Mouse (Mus musculus) MEL (cell line): Measurements from ENCODE around the gene Wfdc3. TPM values are rescaled to one million over a fixed set of nuclear protein-coding genes. Genes with fewer than 3 reads are reported as not detected.

Source experiments
- DNase-seq: peaks from one replicate; pipeline ENCODE4 v3.0.0; 2011; ENCODE audit warnings: low read depth, low spot score
- H3K27ac ChIP-seq: 2 replicates; pipeline ENCODE4 v1.5.1; 2012; ENCODE audit warnings: low read depth, mild to moderate bottlenecking, control low read depth, low read length, moderate library complexity; ENCODE audit not compliant: control insufficient read depth
- H3K27me3 ChIP-seq, 2 experiments: fragments of 150-350 bp in 1 of 2; sonication (generic) in 1 of 2; 2 replicates each; pipeline ENCODE4 v1.6.1; 2012; ENCODE audit warnings: low read length in 2 of 2, mild to moderate bottlenecking in 2 of 2, improper control_type of control experiment in 1 of 2, moderate library complexity in 1 of 2; ENCODE audit not compliant: insufficient read depth in 2 of 2, control insufficient read depth in 1 of 2
- H3K36me3 ChIP-seq, 2 experiments: 2 replicates each; pipeline ENCODE4 v1.6.1; 2012 to 2014; ENCODE audit warnings: low read length in 2 of 2, improper control_type of control experiment in 1 of 2, inconsistent platforms in 1 of 2, mild to moderate bottlenecking in 1 of 2; ENCODE audit not compliant: insufficient read depth in 2 of 2, control insufficient read depth in 1 of 2
- H3K4me1 ChIP-seq, 2 experiments: fragments of 150-350 bp in 1 of 2; sonication (generic) in 1 of 2; 2 replicates each; pipeline ENCODE4 v1.6.1; 2012; ENCODE audit warnings: low read length in 2 of 2, improper control_type of control experiment in 1 of 2, mild to moderate bottlenecking in 1 of 2; ENCODE audit not compliant: insufficient read depth in 2 of 2, control insufficient read depth in 1 of 2
- H3K4me3 ChIP-seq, 2 experiments: fragments of 150-350 bp in 1 of 2; sonication (generic) in 1 of 2; 2 replicates each; pipeline ENCODE4 v1.5.1; 2012; ENCODE audit warnings: low read depth in 2 of 2, low read length in 2 of 2, mild to moderate bottlenecking in 2 of 2, moderate library complexity in 2 of 2, control low read depth in 1 of 2, improper control_type of control experiment in 1 of 2; ENCODE audit not compliant: control insufficient read depth in 1 of 2, insufficient read depth in 1 of 2
- H3K79me2 ChIP-seq: 2 replicates; pipeline ENCODE4 v1.6.1; 2012; ENCODE audit warnings: mild to moderate bottlenecking, low read length, moderate library complexity; ENCODE audit not compliant: control insufficient read depth, poor library complexity, insufficient read depth
- H3K9ac ChIP-seq: 2 replicates; pipeline ENCODE4 v1.6.1; 2012; ENCODE audit warnings: low read depth, mild to moderate bottlenecking, control low read depth, low read length, moderate library complexity; ENCODE audit not compliant: control insufficient read depth, poor library complexity, severe bottlenecking
- H3K9me3 ChIP-seq: fragments of 150-350 bp; sonication (generic); replicated peaks from 2 replicates; pipeline ENCODE4 v1.6.1; 2012; ENCODE audit warnings: mild to moderate bottlenecking, low read length, improper control_type of control experiment, moderate library complexity; ENCODE audit not compliant: insufficient read depth
- BHLHE40 ChIP-seq: IDR thresholded peaks from 2 replicates; pipeline ENCODE4 v1.6.1; 2012; ENCODE audit warnings: low read depth, mild to moderate bottlenecking, inconsistent platforms, low read length, improper control_type of control experiment, borderline replicate concordance
- CTCF ChIP-seq, 3 experiments: IDR thresholded peaks in 2 of 3; conservative IDR thresholded peaks in 1 of 3; 2 replicates each; pipeline ENCODE4 v1.5.1; 2011 to 2012; ENCODE audit warnings: low read length in 3 of 3, low read depth in 2 of 3, mild to moderate bottlenecking in 2 of 3, improper control_type of control experiment in 1 of 3, inconsistent platforms in 1 of 3, mixed read lengths in 1 of 3, moderate library complexity in 1 of 3; ENCODE audit not compliant: control insufficient read depth in 1 of 3, insufficient read depth in 1 of 3, poor library complexity in 1 of 3, severe bottlenecking in 1 of 3
- E2F4 ChIP-seq: IDR thresholded peaks from 2 replicates; pipeline ENCODE4 v1.6.1; 2011; ENCODE audit warnings: low read depth, low read length, improper control_type of control experiment, borderline replicate concordance
- EP300 ChIP-seq, 2 experiments: IDR thresholded peaks; 2 replicates each; pipeline ENCODE4 v1.6.1; 2011; ENCODE audit warnings: improper control_type of control experiment in 2 of 2, low read length in 2 of 2, low read depth in 1 of 2, mild to moderate bottlenecking in 1 of 2
- GABPA ChIP-seq: IDR thresholded peaks from 2 replicates; pipeline ENCODE4 v1.6.1; 2012; ENCODE audit warnings: low read depth, mild to moderate bottlenecking, inconsistent platforms, low read length, improper control_type of control experiment, moderate library complexity
- JUND ChIP-seq: IDR thresholded peaks from 2 replicates; pipeline ENCODE4 v1.6.1; 2011; ENCODE audit warnings: low read depth, mild to moderate bottlenecking, improper control_type of control experiment, low read length
- MAFK ChIP-seq: IDR thresholded peaks from 2 replicates; pipeline ENCODE4 v1.6.1; 2011; ENCODE audit warnings: low read depth, mild to moderate bottlenecking, low read length, improper control_type of control experiment, borderline replicate concordance
- MYB ChIP-seq: IDR thresholded peaks from 2 replicates; pipeline ENCODE4 v1.6.1; 2011; ENCODE audit warnings: mild to moderate bottlenecking, low read depth, low read length, improper control_type of control experiment
- RAD21 ChIP-seq: IDR thresholded peaks from 2 replicates; pipeline ENCODE4 v1.6.1; 2011; ENCODE audit warnings: mild to moderate bottlenecking, low read depth, low read length, improper control_type of control experiment
- RCOR1 ChIP-seq: IDR thresholded peaks from 2 replicates; pipeline ENCODE4 v1.6.1; 2012; ENCODE audit warnings: low read depth, mild to moderate bottlenecking, inconsistent platforms, low read length, improper control_type of control experiment
- TBP ChIP-seq: IDR thresholded peaks from 2 replicates; pipeline ENCODE4 v1.8.0; 2011; ENCODE audit warnings: low read depth, low read length, improper control_type of control experiment
- TCF12 ChIP-seq: IDR thresholded peaks from 2 replicates; pipeline ENCODE4 v1.6.1; 2014; ENCODE audit warnings: low read depth, mild to moderate bottlenecking, inconsistent platforms, low read length, improper control_type of control experiment, moderate library complexity
- USF1 ChIP-seq: IDR thresholded peaks from 2 replicates; pipeline ENCODE4 v1.6.1; 2014; ENCODE audit warnings: low read depth, mild to moderate bottlenecking, inconsistent platforms, low read length, improper control_type of control experiment, moderate library complexity
- ZKSCAN1 ChIP-seq: IDR thresholded peaks from 2 replicates; pipeline ENCODE4 v1.6.1; 2012; ENCODE audit warnings: low read depth, mild to moderate bottlenecking, inconsistent platforms, low read length, improper control_type of control experiment, moderate library complexity
- ZMIZ1 ChIP-seq: IDR thresholded peaks from 2 replicates; pipeline ENCODE4 v1.6.1; 2012; ENCODE audit warnings: low read depth, mild to moderate bottlenecking, inconsistent platforms, low read length, improper control_type of control experiment, moderate library complexity
- polyA plus RNA-seq, 2 experiments: library from polyadenylated mRNA; stranded (reverse) in 1 of 2; unstranded in 1 of 2; fragments of >175 nt in 1 of 2; fragments of >200 nt in 1 of 2; gene quantifications; 2 replicates each; pipeline versions ENCODE4 v1.2.1 to v1.2.4; 2012; ENCODE audit warnings: low replicate concordance in 2 of 2, low read depth in 1 of 2; ENCODE audit not compliant: insufficient read length in 2 of 2, insufficient read depth in 1 of 2, missing spikeins in 1 of 2
- total RNA-seq: library from RNA; depleted of rRNA; stranded (reverse); fragments of 300-350 nt; gene quantifications from 2 replicates; pipeline ENCODE4 v1.2.3, GENCODE M21; 2012

Wfdc3 gene
- total and polyA plus RNA-seq, 3 experiments: 0.31 to 0.40 TPM; not detected in 1

DNA sequence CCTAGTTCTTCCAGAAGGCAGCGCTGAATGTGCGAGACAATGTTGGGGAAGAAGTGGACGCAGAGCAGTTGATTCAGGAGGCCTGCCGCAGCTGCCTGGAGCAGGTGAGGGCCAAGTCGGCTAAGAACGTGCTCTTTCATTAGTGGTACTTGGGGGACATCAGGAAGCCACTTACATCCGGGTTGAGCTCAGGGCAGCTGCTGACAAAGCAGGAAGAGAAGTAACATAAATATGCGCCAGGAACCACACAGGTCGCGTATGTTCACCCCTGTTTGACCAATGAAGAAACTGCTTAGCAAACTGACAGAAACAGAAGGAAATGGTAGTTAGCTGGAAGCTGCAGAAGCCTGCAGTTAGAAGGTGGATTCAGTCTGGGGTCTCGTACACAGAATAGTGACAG lies 8.4 kb upstream of the Wfdc3 start:
- H3K4me3 ChIP-seq: no peak overlapping the region
- no peaks in the 10 kb centered on the region for H3K4me1 ChIP-seq
- H3K27ac ChIP-seq: no peak overlapping the region
- TF ChIP-seq EP300 (IDR thresholded peaks at IDR 0.05; ENCODE audit: low read depth in 1 of 2, low read length in 2 of 2): no peak
- TF ChIP-seq JUND: no peak
- no peak for TF ChIP-seq BHLHE40
- TF ChIP-seq TCF12: no peak
- no peak for TF ChIP-seq MYB
- no peak for TF ChIP-seq GABPA
- no peak for TF ChIP-seq CTCF (IDR thresholded peaks at IDR 0.05 in 2 of 3, conservative IDR thresholded peaks at IDR 0.05 in 1 of 3; ENCODE audit: control insufficient read depth in 1 of 3, insufficient read depth in 1 of 3, low read depth in 2 of 3, low read length in 3 of 3, poor library complexity in 1 of 3, severe bottlenecking in 1 of 3)
- TF ChIP-seq ZMIZ1: no peak
- TF ChIP-seq TBP: no peak
- TF ChIP-seq RCOR1: no peak
- peaks cover 2% of the 10 kb centered on the region; the same call in 1 of the 2 replicates for H3K79me2 ChIP-seq
- H3K27me3 ChIP-seq: no peaks in the 10 kb centered on the region
- H3K9me3 ChIP-seq: no peaks in the 10 kb centered on the region
- H3K9ac ChIP-seq: no peak overlapping the region
- no peak for DNase-seq
- peaks cover 0 to 30% of the 10 kb centered on the region in 2 experiments; a peak in 2 of 4 replicates for H3K36me3 ChIP-seq

DNA sequence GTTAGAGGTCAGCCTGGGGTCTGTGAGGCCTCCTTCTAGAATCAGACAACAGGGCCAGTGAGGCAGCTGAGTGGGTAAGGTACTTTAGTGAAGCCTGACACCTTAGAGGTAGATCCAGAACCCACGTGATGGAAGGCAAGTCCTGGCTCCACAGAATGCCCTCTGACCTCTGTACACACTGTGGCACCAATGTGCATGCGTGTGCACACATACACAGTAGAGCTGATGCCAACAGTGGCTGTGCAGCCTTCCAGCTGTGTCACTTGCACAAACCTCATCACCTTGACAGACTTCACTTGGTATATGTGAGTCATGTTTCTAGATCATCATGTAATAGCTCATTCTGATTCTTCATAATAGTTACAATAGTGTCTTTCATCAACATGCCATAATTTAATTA lies 6.7 kb upstream of the Wfdc3 start:
- no peak for DNase-seq
- no peaks in the 10 kb centered on the region for H3K4me1 ChIP-seq
- peaks cover 5% of the 10 kb centered on the region; the same call in 1 of the 2 replicates for H3K79me2 ChIP-seq
- H3K4me3 ChIP-seq: no peak overlapping the region
- no peak overlapping the region for H3K27ac ChIP-seq
- no peaks in the 10 kb centered on the region for H3K27me3 ChIP-seq
- peaks cover 0 to 31% of the 10 kb centered on the region in 2 experiments; a peak in 2 of 4 replicates for H3K36me3 ChIP-seq
- TF ChIP-seq RAD21 (no peak), EP300 (IDR thresholded peaks at IDR 0.05; ENCODE audit: low read depth in 1 of 2, low read length in 2 of 2) (no peak), USF1 (no peak), MAFK (no peak), ZKSCAN1 (no peak)
- H3K9ac ChIP-seq: no peak overlapping the region
- H3K9me3 ChIP-seq: no peaks in the 10 kb centered on the region

DNA sequence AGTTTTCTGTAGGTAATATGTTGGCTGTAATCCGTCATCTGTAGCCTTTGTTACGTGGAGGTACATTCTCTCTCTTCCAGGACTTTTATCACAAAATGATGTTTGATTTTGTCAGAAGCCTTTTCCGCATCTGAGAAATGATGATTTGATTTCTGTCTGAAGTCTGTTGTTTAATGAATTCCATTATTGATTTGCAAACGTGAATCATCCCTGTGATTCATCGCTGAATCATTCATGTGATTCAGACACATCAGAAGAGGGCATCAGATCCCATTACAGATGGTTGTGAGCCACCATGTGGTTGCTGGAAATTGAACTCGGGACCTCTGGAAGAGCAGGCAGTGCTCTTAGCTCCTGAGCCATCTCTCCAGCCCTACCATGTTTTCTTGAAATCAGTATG lies 3.3 kb upstream of the Wfdc3 start:
- no peak for DNase-seq
- H3K9me3 ChIP-seq: no peaks in the 10 kb centered on the region
- H3K4me3 ChIP-seq: no peak overlapping the region
- no peak overlapping the region for H3K27ac ChIP-seq
- no peak for TF ChIP-seq E2F4
- TF ChIP-seq TBP: no peak
- TF ChIP-seq GABPA: no peak
- no peaks in the 10 kb centered on the region for H3K27me3 ChIP-seq
- peaks cover 7 to 17% of the 10 kb centered on the region in 2 experiments for H3K4me1 ChIP-seq
- H3K79me2 ChIP-seq: peaks cover 18% of the 10 kb centered on the region
- peaks cover 12 to 21% of the 10 kb centered on the region in 2 experiments for H3K36me3 ChIP-seq
- no peak overlapping the region for H3K9ac ChIP-seq
